ENCODE assay signal across 17 mouse cellular contexts in genomic region chr11:8285271-8285670, GRCm38 (mm10).
"Had no signal": no experiment of that assay in that cellular context is flagged by ENCODE, and none has a peak within 500 bp of the region (broad histone marks: within the 10 kb centered on the region; RNA-seq: fewer than 3 reads in every experiment).

No protein-coding gene starts in this region.

- H3K4me3 ChIP-seq: intestine, embryonic 15.5 days; kidney, embryonic 15.5 days; left cerebral cortex, adult 2 months; limb, embryonic 12.5 days; liver, embryonic 12.5 days; liver, embryonic 15.5 days; lung, embryonic 15.5 days had no signal

- H3K27ac ChIP-seq: intestine, embryonic 15.5 days; kidney, embryonic 15.5 days; left cerebral cortex, adult 2 months; limb, embryonic 12.5 days; liver, embryonic 12.5 days; liver, embryonic 15.5 days; lung, embryonic 15.5 days had no signal

- ATAC-seq: hindbrain, embryonic 16.5 days; intestine, embryonic 15.5 days; liver, embryonic 12.5 days had no signal

- H3K9me3 ChIP-seq: intestine, embryonic 15.5 days; kidney, embryonic 15.5 days; limb, embryonic 12.5 days; liver, embryonic 12.5 days; liver, embryonic 15.5 days; lung, embryonic 15.5 days had no signal

- H3K9ac ChIP-seq: intestine, embryonic 15.5 days; kidney, embryonic 15.5 days; limb, embryonic 12.5 days; liver, embryonic 12.5 days; liver, embryonic 15.5 days; lung, embryonic 15.5 days had no signal

- H3K36me3 ChIP-seq: intestine, embryonic 15.5 days; kidney, embryonic 15.5 days; limb, embryonic 12.5 days; liver, embryonic 12.5 days; liver, embryonic 15.5 days; lung, embryonic 15.5 days had no signal

- DNase-seq: kidney, adult 11 months; kidney, postnatal 14 days; layer of hippocampus, postnatal 36 days; liver; midbrain, embryonic 14.5 days; thymus, adult 2 months; thymus, postnatal 14 days; thymus, postnatal 4 days had no signal

- H3K27me3 ChIP-seq: intestine, embryonic 15.5 days; kidney, embryonic 15.5 days; limb, embryonic 12.5 days; liver, embryonic 12.5 days; liver, embryonic 15.5 days; lung, embryonic 15.5 days had no signal

- H3K4me1 ChIP-seq: intestine, embryonic 15.5 days; kidney, embryonic 15.5 days; limb, embryonic 12.5 days; liver, embryonic 12.5 days; liver, embryonic 15.5 days; lung, embryonic 15.5 days had no signal

- H3K4me2 ChIP-seq: intestine, embryonic 15.5 days; kidney, embryonic 15.5 days; limb, embryonic 12.5 days; liver, embryonic 12.5 days; liver, embryonic 15.5 days; lung, embryonic 15.5 days; midbrain, embryonic 11.5 days had no signal
